Mouse (Mus musculus) CH12.LX (cell line): ENCODE results near the gene Tmem204. TPM values are rescaled to one million over a fixed set of nuclear protein-coding genes. Genes with fewer than 3 reads are reported as not detected.
A peak's percentile ranks its signal among the peaks of the same experiment; 100 is the strongest.

Source experiments
- DNase-seq: peaks from one replicate; pipeline ENCODE4 v3.0.0-alpha.2; 2013; ENCODE audit errors: extremely low read depth
- H3K27ac ChIP-seq: 2 replicates; pipeline ENCODE4 v1.5.1; 2012; ENCODE audit warnings: low read depth, mild to moderate bottlenecking, control low read depth, moderate library complexity; ENCODE audit not compliant: insufficient read depth
- H3K27me3 ChIP-seq: replicated peaks from 2 replicates; pipeline ENCODE3; 2012; ENCODE audit warnings: inconsistent platforms
- H3K36me3 ChIP-seq, 2 experiments: replicated peaks in 1 of 2; 2 replicates each; pipeline versions ENCODE3 to v1.6.1; 2012; ENCODE audit warnings: inconsistent platforms in 1 of 2, low read length in 1 of 2, mild to moderate bottlenecking in 1 of 2, mixed read lengths in 1 of 2, moderate library complexity in 1 of 2; ENCODE audit not compliant: control insufficient read depth in 1 of 2, insufficient read depth in 1 of 2
- H3K4me1 ChIP-seq, 2 experiments: 2 replicates each; pipeline ENCODE4 v1.6.1; 2012; ENCODE audit warnings: inconsistent platforms in 1 of 2, moderate library complexity in 1 of 2; ENCODE audit not compliant: insufficient read depth in 2 of 2, control insufficient read depth in 1 of 2
- H3K4me2 ChIP-seq: 2 replicates; pipeline ENCODE4 v1.6.1; 2012; ENCODE audit warnings: low read depth, mild to moderate bottlenecking, control low read depth; ENCODE audit not compliant: poor library complexity, insufficient read depth, severe bottlenecking
- H3K4me3 ChIP-seq, 3 experiments: fragments of 150-350 bp in 1 of 3; sonication (generic) in 1 of 3; replicated peaks in 1 of 3; 2 replicates each; pipeline versions ENCODE3 to v1.5.1; 2011 to 2012; ENCODE audit warnings: low read depth in 2 of 3, low read length in 2 of 3, mild to moderate bottlenecking in 2 of 3, moderate library complexity in 2 of 3, control low read depth in 1 of 3, improper control_type of control experiment in 1 of 3, inconsistent platforms in 1 of 3, mixed read lengths in 1 of 3; ENCODE audit not compliant: poor library complexity in 1 of 3
- H3K79me2 ChIP-seq: replicated peaks from 2 replicates; pipeline ENCODE4 v1.6.1; 2012; ENCODE audit warnings: mild to moderate bottlenecking, moderate library complexity; ENCODE audit not compliant: control insufficient read depth, poor library complexity, insufficient read depth, severe bottlenecking; ENCODE audit errors: extremely low read depth
- H3K9ac ChIP-seq: 2 replicates; pipeline ENCODE4 v1.6.1; 2012; ENCODE audit warnings: low read depth, mild to moderate bottlenecking, control low read depth, moderate library complexity; ENCODE audit not compliant: insufficient read depth
- H3K9me3 ChIP-seq: replicated peaks from 2 replicates; pipeline ENCODE3; 2012; ENCODE audit warnings: low read length, inconsistent platforms, mixed read lengths
- BHLHE40 ChIP-seq: IDR thresholded peaks from 2 replicates; pipeline ENCODE4 v1.6.1; 2011; ENCODE audit warnings: mild to moderate bottlenecking, low read depth, low read length, improper control_type of control experiment
- CHD1 ChIP-seq: IDR thresholded peaks from 2 replicates; pipeline ENCODE4 v1.6.1; 2012; ENCODE audit warnings: low read depth, low read length, improper control_type of control experiment, inconsistent platforms
- CHD2 ChIP-seq: IDR thresholded peaks from 2 replicates; pipeline ENCODE4 v1.6.1; 2011; ENCODE audit warnings: low read length, improper control_type of control experiment
- CTCF ChIP-seq, 2 experiments: IDR thresholded peaks in 1 of 2; conservative IDR thresholded peaks in 1 of 2; 2 replicates each; pipeline ENCODE4 v1.5.1; 2011 to 2012; ENCODE audit warnings: low read depth in 2 of 2, low read length in 2 of 2, improper control_type of control experiment in 1 of 2, inconsistent platforms in 1 of 2, mild to moderate bottlenecking in 1 of 2, moderate library complexity in 1 of 2
- E2F4 ChIP-seq: IDR thresholded peaks from 2 replicates; pipeline ENCODE4 v1.6.1; 2011; ENCODE audit warnings: low read depth, low read length, improper control_type of control experiment; ENCODE audit not compliant: insufficient replicate concordance
- ETS1 ChIP-seq: conservative IDR thresholded peaks from 2 replicates; pipeline ENCODE4 v1.6.1; 2012; ENCODE audit warnings: low read depth, mild to moderate bottlenecking, inconsistent platforms, low read length, improper control_type of control experiment, moderate library complexity
- HCFC1 ChIP-seq: IDR thresholded peaks from 2 replicates; pipeline ENCODE4 v1.6.1; 2012; ENCODE audit warnings: low read depth, mild to moderate bottlenecking, inconsistent platforms, low read length, improper control_type of control experiment
- IRF4 ChIP-seq: IDR thresholded peaks from 2 replicates; pipeline ENCODE4 v1.6.1; 2014; ENCODE audit warnings: low read depth, mild to moderate bottlenecking, inconsistent platforms, low read length, improper control_type of control experiment
- KAT2A ChIP-seq: IDR thresholded peaks from 2 replicates; pipeline ENCODE4 v1.6.1; 2012; ENCODE audit warnings: low read length, improper control_type of control experiment, inconsistent platforms; ENCODE audit not compliant: insufficient replicate concordance
- MAFK ChIP-seq: IDR thresholded peaks from 2 replicates; pipeline ENCODE4 v1.6.1; 2011; ENCODE audit warnings: low read length, improper control_type of control experiment; ENCODE audit not compliant: insufficient replicate concordance
- MAX ChIP-seq: IDR thresholded peaks from 2 replicates; pipeline ENCODE4 v1.6.1; 2011; ENCODE audit warnings: low read length, improper control_type of control experiment
- NRF1 ChIP-seq: IDR thresholded peaks from 2 replicates; pipeline ENCODE4 v1.6.1; 2014; ENCODE audit warnings: low read depth, mild to moderate bottlenecking, inconsistent platforms, low read length, improper control_type of control experiment, moderate library complexity
- POLR2A ChIP-seq: IDR thresholded peaks from 2 replicates; pipeline ENCODE4 v1.6.1; 2011; ENCODE audit warnings: low read depth, mild to moderate bottlenecking, improper control_type of control experiment, low read length
- RAD21 ChIP-seq: IDR thresholded peaks from 2 replicates; pipeline ENCODE4 v1.6.1; 2011; ENCODE audit warnings: low read depth, mild to moderate bottlenecking, low read length, improper control_type of control experiment, moderate library complexity
- SIN3A ChIP-seq: IDR thresholded peaks from 2 replicates; pipeline ENCODE4 v1.6.1; 2012; ENCODE audit warnings: low read length, improper control_type of control experiment, inconsistent platforms
- SMC3 ChIP-seq: IDR thresholded peaks from 2 replicates; pipeline ENCODE4 v1.6.1; 2011; ENCODE audit warnings: low read depth, low read length, improper control_type of control experiment
- USF1 ChIP-seq: IDR thresholded peaks from 2 replicates; pipeline ENCODE4 v1.6.1; 2014; ENCODE audit warnings: low read depth, mild to moderate bottlenecking, inconsistent platforms, low read length, improper control_type of control experiment
- USF2 ChIP-seq: conservative IDR thresholded peaks from 2 replicates; pipeline ENCODE4 v1.6.1; 2011; ENCODE audit warnings: low read depth, low read length, improper control_type of control experiment
- dilution Hi-C: fragments of 300-500 bp; cut with MboI; formaldehyde crosslinking; loops from 2 replicates; pipeline ENCODE4 v1.14.3; 2020; ENCODE audit warnings: low sequenced_read_pairs; ENCODE audit not compliant: extremely low pct_unique_long_range_greater_than_20kb, extremely low pct_ligation_motif_present
- in situ Hi-C: fragments of 300-500 bp; cut with MboI; formaldehyde crosslinking; loops from 3 replicates; pipeline ENCODE4 v1.14.3; 2019; ENCODE audit warnings: low sequenced_read_pairs, low pct_ligation_motif_present, low pct_unique_long_range_greater_than_20kb, mixed read lengths
- polyA plus RNA-seq: library from polyadenylated mRNA; unstranded; fragments of >175 nt; gene quantifications from 2 replicates; pipeline ENCODE4 v1.2.1, GENCODE M21; 2012; ENCODE audit warnings: low read depth; ENCODE audit not compliant: insufficient read length
- total RNA-seq, 2 experiments: library from RNA; depleted of rRNA; stranded (reverse); fragments of 300-350 nt in 1 of 2; fragments of >200 nt in 1 of 2; gene quantifications; 2 replicates each; pipeline ENCODE4 v1.2.3; 2012 to 2014

The Tmem204 gene
- total and polyA plus RNA-seq, 3 experiments, result 1.9 TPM; not detected in 2

DNA sequence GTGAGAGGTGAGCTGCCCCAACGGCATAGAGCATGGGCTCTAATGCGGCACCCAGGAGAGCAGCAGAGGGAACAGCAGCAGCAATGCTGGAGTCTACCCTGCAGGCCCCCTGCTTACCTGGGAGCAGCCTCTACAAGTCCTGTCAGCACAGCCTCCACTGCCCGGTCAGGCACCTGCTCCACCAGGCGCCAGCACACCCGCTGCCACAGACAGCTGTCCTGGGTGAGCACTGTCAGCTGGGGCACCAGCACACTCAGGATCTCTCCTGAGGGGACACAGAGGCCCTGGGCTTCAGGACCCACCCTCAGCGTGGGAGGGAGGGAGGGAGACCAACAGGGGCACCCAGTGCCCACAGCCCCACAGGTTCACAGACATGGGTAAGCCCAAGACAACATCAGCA, 27.2 kb upstream of the Tmem204 start:
- Histone ChIP-seq H3K4me1 (peaks cover 0 to 24% of the 10 kb centered on the region in 2 experiments; a peak in 3 of 4 replicates), H3K9me3 (no peaks in the 10 kb centered on the region), H3K79me2 (no peaks in the 10 kb centered on the region), H3K27me3 (no peaks in the 10 kb centered on the region), H3K9ac (no peak overlapping the region), H3K4me3 (no peak overlapping the region), H3K27ac (no peak overlapping the region), H3K36me3 (peaks cover 51 to 87% of the 10 kb centered on the region in 2 experiments), H3K4me2 (no peak overlapping the region)
- no peak for DNase-seq
- dilution Hi-C loops, result no loop called here
- in situ Hi-C loops, result loop anchor here (5.0 kb wide), 1 partner anchor 167 kb away; no protein-coding TSS in a partner anchor
- TF ChIP-seq POLR2A, result no peak
- no peak for TF ChIP-seq NRF1
- no peak for TF ChIP-seq CHD2
- TF ChIP-seq KAT2A, result no peak
- TF ChIP-seq USF2, result no peak
- TF ChIP-seq IRF4, result no peak
- TF ChIP-seq MAFK, result no peak
- TF ChIP-seq ETS1, result no peak
- TF ChIP-seq E2F4, result no peak
- TF ChIP-seq BHLHE40, result no peak

DNA sequence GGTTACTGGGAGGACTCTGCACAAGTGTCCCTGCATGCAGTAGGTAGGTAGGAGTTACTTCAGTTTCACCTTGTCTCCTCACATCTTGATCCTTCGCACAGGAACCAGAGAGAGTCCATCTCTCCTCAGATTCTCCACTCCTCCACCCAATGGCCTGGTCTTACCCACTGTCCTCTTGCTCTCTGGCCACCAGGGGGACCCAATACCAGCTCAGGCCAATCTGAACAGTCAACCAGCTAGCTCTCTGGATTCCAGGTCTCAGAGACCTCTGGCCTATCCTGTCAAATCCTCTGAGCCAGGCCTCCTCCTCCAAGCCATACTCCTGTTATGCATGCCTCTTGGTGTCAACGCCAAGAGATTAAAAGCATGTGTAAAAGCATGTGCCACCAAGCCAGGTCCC, 26.2 kb upstream of the Tmem204 start:
- Histone ChIP-seq H3K27ac (no peak overlapping the region), H3K27me3 (no peaks in the 10 kb centered on the region), H3K4me2 (no peak overlapping the region), H3K79me2 (no peaks in the 10 kb centered on the region), H3K4me3 (no peak overlapping the region), H3K9me3 (no peaks in the 10 kb centered on the region), H3K4me1 (peaks cover 0 to 20% of the 10 kb centered on the region in 2 experiments; a peak in 2 of 4 replicates)
- in situ Hi-C loops (no loop called here), dilution Hi-C loops (no loop called here)
- TF ChIP-seq KAT2A, result no peak
- no peak for TF ChIP-seq SIN3A
- peak; percentile 31 for TF ChIP-seq RAD21
- TF ChIP-seq MAX, result no peak
- peak; percentile 14 to 62; a peak in 3 of 4 replicates for TF ChIP-seq CTCF (conservative IDR thresholded peaks at IDR 0.05 in 1 of 2, IDR thresholded peaks at IDR 0.05 in 1 of 2; ENCODE audit: low read depth in 2 of 2, low read length in 2 of 2)
- no peak for TF ChIP-seq MAFK
- TF ChIP-seq CHD1, result no peak
- no peak for TF ChIP-seq BHLHE40
- peak; percentile 42 for TF ChIP-seq SMC3
- no peak for TF ChIP-seq USF1
- no peak for TF ChIP-seq HCFC1
- TF ChIP-seq, all 38 proteins: peak for 3
- peak; percentile 42 for DNase-seq
- Histone ChIP-seq H3K9ac (no peak overlapping the region), H3K36me3 (peaks cover 61 to 97% of the 10 kb centered on the region in 2 experiments)
